Mouse (Mus musculus) urinary bladder, postnatal 10 days (tissue): Measurements from ENCODE around the gene Mt2.
"Not testable (repeated sequence)": the region's sequence is repeated elsewhere in the genome, so short reads cannot be mapped to it uniquely, and the experiment has no call there.

ENCODE experiments used
- DNase-seq: peaks from one replicate; pipeline ENCODE4 v3.0.0; 2022; ENCODE audit warnings: low spot score

Gene Mt2

DNA sequence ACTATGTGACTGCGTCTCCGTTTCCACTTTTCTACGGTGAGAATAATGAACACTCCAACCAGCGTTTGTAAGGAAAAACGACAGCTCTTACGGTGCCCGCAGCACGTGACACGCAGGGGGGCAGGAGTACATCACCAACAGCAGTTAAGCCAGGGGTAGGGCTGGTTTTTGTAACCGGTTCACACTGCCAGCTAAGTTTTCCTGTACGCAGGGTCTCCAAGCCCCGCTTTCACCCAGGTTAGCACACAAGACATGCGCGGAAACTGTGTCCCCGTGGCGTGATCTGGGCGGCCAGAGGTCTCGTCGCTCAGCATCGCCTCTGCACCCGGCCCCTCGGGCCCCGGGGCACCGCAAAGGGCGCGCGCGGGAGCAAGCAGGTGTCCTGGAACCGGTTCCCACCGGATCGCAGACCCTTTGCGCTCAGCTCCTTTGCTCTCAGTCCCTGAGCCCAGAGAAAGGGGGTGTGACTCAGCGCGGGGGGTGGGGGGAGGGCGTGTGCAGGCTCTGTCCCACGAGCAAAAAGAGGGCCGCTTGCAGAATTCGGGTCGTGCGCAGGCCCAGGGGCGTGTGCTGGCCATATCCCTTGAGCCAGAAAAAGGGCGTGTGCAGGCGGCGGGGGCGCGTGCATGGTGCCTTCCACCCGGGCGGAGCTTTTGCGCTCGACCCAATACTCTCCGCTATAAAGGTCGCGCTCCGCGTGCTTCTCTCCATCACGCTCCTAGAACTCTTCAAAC is at the start of gene Mt2:
Gene Mt2 (plus strand): TSS at position 590 of the 734 bp plus-strand sequence.
- DNase-seq, result peak; percentile 44

DNA sequence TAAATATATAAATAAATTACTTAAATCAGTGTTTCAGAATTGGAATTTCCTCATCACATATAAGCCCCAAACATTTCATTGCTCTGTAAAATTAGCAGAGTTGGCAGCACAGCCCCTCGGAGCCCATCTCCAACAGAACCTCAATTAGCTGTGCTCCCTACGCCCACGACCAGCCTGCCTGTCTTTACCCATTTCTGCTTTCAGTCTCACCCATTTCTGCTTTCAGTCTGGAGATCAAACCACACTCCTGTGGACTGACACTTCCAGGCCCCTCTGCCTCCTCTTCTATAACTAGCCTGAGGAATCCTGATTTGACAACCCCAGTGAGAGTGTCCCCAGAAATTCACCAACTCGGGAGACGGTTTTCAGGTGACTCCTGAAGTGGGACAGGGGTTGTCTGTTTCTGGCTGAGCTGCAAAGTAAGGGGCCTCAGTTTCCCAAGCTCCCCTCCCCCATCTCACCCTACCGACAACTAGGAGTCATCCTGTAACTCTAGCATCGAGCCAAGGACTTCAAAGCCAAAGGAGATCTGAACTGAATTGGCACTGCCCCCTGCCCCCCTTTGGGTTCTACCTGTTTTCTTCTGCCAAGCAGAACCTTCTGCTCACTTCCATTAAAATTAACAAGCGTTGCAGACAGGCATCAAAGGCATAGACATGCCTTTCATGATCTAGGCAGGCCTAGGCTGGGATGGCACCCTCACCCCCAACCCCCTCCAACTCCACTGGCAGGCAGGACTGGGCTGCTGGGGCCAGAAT is 49.6 kb upstream of the Mt2 start:
- no peak for DNase-seq

- no peak for DNase-seq
Measured at GRCm38 (mm10) chr8:94127711-94128110, 44.8 kb upstream of the Mt2 start.

- no peak for DNase-seq
Measured at GRCm38 (mm10) chr8:94129133-94129789, 43.2 kb upstream of the Mt2 start.

DNA sequence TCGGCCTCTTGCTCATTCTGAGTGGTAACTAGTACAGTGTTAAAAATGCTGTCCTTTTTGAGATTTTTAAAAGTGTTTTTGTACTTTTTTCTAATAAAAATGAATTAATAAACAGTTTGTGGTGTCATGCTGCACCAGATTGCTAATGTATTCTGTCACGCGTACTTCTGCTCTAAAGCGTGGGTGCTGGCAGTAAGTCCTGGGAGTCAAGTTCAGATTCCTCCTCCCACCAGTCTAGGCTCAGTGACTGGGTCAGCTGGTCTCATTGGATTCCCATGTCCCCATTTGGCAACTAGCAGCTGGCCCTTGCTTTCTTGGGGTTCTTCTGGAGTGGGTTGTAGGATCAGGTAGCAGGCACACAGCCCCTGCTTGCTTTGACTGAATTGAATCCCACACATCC is 42.3 kb upstream of the Mt2 start:
- no peak for DNase-seq

DNA sequence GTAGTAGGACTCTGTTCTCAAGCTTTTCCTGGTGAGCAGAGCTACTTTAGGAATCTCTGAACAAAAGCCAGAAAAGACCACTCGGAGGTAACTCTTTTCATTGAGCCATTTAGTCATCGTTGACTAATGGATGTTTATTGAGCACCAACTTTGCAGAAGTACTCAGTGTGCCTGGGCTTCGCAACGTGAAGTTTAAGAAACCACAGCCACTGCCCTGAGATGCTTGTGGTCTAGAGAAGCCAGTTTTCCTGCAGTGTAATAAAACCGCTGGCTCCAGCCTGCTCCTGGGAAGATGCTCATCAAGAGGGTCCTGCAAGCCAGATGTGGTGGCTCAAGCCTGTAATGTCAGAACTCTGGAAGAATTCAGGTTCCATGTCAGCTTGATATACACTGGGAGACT is 40.4 kb upstream of the Mt2 start:
- no peak for DNase-seq

DNA sequence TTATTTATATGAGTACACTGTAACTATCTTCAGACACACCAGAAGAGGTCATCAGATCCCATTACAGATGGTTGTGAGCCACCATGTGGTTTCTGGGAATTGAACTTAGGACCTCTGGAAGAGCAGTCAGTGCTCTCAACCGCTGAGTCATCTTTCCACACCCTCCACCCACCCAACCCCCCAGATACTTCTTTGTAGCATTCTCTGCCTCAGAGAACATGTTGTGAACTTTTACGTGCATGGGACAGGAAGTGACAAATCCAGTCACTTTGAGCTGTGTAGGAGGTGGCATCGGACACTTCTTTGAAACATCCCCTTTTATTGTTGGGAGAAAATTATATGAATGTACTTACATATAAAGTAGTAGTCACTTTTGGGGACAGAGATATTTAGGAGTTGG is 37.9 kb upstream of the Mt2 start:
- not testable (repeated sequence) for DNase-seq

GRCm38 (mm10) chr8:94135556-94135955 is 36.9 kb upstream of the Mt2 start:
- DNase-seq, result no peak

GRCm38 (mm10) chr8:94136192-94136591 is 36.3 kb upstream of the Mt2 start:
- DNase-seq, result no peak

GRCm38 (mm10) chr8:94136933-94137332 is 35.5 kb upstream of the Mt2 start, which contains the start of gene Mt4:
Gene Mt4 (plus strand): TSS chr8:94137197.
- DNase-seq, result no peak

DNA sequence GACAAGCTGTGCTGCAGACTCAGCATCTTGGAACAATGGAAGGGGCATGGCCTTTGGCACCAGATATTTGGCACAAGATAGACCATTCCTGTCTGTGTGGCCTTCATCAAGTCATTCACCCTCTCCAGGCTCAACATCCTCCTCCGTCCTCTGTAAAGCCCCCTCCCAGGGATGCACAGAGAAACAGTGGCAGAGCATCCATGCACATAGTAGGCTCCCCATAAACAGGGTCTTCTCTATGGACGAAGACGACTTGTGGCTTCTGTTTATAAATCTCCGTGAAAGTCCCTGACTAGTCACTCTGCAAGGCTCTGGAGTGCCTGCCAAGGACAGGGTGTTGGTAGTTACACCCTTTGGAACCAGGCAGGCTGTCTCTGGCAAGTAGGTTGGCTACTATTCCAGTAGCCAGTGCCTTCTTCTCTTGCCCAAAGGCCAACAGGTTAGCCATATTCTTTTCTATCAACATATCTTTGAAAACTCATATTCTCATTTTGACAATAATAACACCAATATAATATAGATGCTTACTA is 32.1 kb upstream of the Mt2 start:
- no peak for DNase-seq

GRCm38 (mm10) chr8:94148236-94148635 is 24.2 kb upstream of the Mt2 start:
- no peak for DNase-seq

DNA sequence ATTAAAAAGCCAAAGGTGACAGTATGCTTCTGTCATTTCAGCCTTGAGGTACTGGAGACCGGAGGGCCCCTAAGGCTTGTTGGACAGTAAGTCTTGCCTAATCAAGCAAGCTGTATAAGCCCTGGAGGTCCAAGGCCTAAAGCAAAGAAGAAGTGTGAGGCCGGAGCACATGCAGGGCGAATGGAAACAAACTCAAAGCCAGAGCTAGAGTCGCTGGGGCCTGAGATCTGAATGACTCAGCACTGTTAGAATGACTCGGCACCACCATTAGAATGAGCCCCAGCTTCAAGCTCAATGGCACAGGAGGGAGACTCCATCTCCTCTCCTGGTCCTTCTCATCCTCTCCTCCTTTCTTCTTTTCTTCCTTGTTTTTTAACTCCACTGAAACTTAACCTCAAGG is 21.5 kb upstream of the Mt2 start:
- no peak for DNase-seq

DNA sequence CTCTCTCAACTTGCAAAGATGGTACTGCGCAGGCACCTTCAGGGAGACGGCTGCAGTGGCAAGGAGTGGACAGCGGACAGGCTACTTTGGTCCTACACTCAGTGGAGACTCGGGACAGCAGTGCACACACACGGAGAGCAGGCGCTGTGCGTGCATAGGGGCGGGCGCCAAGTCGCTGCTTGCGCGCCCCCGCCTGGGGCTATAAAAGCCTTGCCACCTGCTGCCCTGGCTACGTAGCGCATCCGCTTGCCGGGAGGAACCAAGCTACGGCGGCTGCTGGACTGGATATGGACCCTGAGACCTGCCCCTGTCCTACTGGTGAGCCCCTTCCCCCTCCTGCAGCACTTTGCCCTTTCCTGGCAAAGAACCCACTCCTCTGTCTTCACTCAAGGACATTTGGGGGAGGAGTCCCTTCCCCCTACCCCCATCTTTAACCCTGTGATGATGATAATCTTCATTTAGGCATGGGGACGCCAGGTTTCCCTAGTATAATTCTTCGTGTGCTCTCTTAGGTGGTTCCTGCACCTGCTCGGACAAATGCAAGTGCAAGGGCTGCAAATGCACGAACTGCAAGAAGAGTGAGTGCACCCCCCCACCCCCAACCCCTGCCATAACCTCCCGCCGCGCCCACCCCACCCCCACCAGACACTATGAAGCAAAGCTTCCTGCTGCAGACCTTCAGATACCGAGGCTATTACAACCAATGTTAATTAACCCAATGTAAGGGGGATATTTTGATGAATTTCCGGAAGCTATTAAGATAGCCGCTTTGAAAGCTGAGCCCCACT is 19.8 kb upstream of the Mt2 start, which contains the start of gene Mt3:
Gene Mt3 (plus strand): TSS at position 95 of the 788 bp plus-strand sequence.
- no peak for DNase-seq

DNA sequence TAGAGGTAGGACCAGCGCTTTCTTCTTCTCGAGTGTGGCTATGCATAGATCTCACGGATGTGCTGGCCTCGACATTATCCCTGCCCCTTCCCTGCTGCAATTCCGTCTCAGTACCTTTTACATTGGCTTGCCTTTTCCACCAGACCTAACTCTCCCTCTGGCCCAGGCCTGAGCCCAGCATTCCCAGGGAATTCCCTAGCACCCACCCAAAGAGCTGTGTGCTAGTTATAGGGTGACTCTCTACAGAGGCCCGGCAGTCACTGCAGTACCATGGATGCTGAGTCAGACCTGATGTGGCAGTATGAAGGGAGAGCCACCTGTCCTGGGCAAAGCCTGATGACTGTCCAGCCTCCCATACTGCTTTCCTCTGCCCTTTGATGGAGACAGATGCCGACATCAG is 19.0 kb upstream of the Mt2 start:
- no peak for DNase-seq

DNA sequence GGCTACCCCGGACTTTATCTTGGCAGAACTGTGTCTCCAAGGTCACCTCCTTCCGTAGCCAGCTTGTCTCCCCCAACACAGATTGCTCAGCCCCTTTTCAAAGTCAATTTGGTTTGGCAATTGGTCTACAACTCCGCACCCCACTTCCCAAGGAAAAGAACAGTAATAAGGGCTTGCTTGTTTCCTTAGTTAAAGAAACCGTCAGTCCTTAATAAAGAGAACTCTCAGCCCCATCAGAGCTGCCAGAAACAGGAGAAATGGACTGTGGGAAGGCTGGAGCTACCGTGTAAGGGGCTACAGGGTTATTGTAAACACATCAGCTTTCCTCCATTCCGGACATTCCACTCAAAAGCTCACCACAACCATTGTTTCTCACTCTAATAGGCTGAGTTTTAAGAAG is 17.9 kb upstream of the Mt2 start:
- DNase-seq, result no peak

DNA sequence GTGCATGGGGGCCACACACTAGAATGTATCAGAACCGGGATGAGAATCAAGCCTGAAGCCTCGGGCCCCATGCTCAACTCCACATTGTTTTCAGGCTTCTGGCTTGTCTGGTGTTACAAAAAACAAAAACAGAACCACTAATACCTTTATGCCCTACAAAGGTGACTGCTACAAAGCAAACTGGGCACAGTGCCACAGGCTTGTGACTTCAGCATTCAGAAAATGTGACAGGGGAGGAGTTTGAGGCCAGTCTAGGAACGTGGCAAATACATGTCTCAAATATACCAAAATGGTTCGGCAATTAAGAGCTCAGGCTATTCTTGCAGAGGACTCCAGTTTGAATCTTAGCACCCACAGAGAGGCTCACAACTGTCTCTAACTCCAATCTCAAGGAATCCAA is 16.4 kb upstream of the Mt2 start:
- DNase-seq, result no peak

DNA sequence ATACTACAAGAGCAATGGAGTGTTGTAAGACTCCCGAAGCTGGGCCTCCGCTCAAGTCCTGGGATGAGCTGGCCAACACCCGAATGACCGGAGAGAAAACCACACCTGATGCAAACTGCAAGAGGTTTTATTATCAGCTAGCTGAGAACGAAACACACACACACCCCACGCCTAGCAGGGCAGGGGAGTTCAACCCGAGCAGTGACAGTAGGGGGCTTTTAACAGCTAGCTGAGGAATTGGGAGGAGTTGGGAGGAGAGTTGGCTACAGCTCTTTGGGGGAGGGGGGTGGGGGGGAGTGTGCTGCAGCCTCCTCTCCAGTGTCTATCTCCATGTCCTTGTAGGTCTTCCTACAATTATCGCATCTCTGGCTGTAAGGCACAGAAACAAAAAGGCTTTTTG is 6.7 kb upstream of the Mt2 start:
- not testable (repeated sequence) for DNase-seq

- peak; percentile 77 for DNase-seq
Measured at GRCm38 (mm10) chr8:94167244-94167643, 5.2 kb upstream of the Mt2 start.

DNA sequence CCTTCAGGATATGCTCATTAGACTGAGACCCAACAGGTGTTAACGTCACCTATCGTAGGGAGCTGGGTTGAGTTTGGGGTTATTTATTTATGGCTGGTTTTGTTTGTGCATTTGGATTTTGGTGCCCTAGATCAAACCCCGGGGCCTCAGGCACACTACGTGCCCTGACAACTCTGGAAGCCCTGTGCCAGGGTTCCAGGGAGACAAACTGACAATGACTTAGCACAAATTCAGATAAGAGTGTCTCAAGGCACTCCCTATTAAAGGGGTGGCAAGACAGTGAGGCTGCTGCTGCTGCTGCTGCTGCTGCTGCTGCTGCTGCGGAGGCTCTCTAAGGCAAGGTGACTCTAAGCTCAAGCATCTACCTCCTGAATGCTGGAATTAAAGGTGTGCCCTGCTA is 2.9 kb upstream of the Mt2 start:
- no peak for DNase-seq

DNA sequence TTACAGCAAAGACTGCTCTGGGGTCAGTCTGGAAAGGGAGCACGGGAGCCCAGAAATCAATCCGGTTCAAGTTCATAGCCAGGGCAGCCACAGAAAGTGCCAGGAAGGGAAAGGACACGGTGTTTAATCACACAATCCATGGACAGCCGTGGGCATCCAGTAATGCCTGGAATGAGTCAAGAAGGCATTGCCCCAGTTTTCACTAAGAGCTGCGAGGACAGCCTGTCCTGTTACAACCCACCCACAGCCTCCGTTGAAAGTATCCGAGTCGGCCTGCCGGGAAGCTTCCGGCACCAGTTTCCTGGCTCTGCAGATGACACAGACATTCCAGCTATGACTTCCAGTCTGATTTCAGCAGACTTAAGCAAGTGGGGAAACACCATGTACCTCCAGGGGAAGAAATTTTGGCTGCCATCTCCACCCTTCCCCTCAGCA is 1.1 kb upstream of the Mt2 start:
- no peak for DNase-seq
